Mouse (Mus musculus): ENCODE measurements at regions not wholly inside any gene's neighbourhood (a gene's known extent, or its start where the extent isn't known, plus 50 kb on each side); places are given as distances from the start of the nearest gene placed in this dataset.

- no peaks in the 10 kb centered on the region for H3K36me3 ChIP-seq (replicated peaks; ENCODE audit: control insufficient read depth, insufficient read depth, low read length)
- H3K27ac ChIP-seq (ENCODE audit: low read depth): no peak overlapping the region
- H3K27me3 ChIP-seq (ENCODE audit: control insufficient read depth, insufficient read depth, low read length): no peaks in the 10 kb centered on the region
- no peak overlapping the region for H3K4me2 ChIP-seq (ENCODE audit: low read depth, low read length)
- H3K9ac ChIP-seq (replicated peaks; ENCODE audit: low read depth, low read length): no peak overlapping the region
- ATAC-seq (ENCODE audit: insufficient read depth, low read depth) (no peak), DNase-seq (ENCODE audit: low spot score) (no peak)
- H3K4me1 ChIP-seq (ENCODE audit: control insufficient read depth, insufficient read depth): no peaks in the 10 kb centered on the region
- no peak for TF ChIP-seq EP300 (IDR thresholded peaks at IDR 0.05; ENCODE audit: low read depth)
- no peak for TF ChIP-seq CTCF (IDR thresholded peaks at IDR 0.05; ENCODE audit: low read depth)
- no peak overlapping the region for H3K4me3 ChIP-seq (ENCODE audit: low read depth, low read length)
- WGBS: 59% methylated on average over 7 of the region's 7 CpGs
- H3K9me3 ChIP-seq (replicated peaks; ENCODE audit: control insufficient read depth, low read length): no peaks in the 10 kb centered on the region; the same call in 1 of the 2 replicates
These were observed 71.4 kb downstream of the Emp1 start for GRCm38 (mm10) chr6:135433753-135434152.

- TF ChIP-seq EP300 (IDR thresholded peaks at IDR 0.05; ENCODE audit: low read depth) (no peak), CTCF (IDR thresholded peaks at IDR 0.05; ENCODE audit: low read depth) (no peak)
- Histone ChIP-seq H3K36me3 (replicated peaks; ENCODE audit: control insufficient read depth, insufficient read depth, low read length) (no peaks in the 10 kb centered on the region), H3K4me3 (ENCODE audit: low read depth, low read length) (no peak overlapping the region), H3K9me3 (replicated peaks; ENCODE audit: control insufficient read depth, low read length) (no peaks in the 10 kb centered on the region; the same call in 1 of the 2 replicates), H3K4me2 (ENCODE audit: low read depth, low read length) (no peak overlapping the region), H3K9ac (replicated peaks; ENCODE audit: low read depth, low read length) (no peak overlapping the region), H3K4me1 (ENCODE audit: control insufficient read depth, insufficient read depth) (no peaks in the 10 kb centered on the region), H3K27me3 (ENCODE audit: control insufficient read depth, insufficient read depth, low read length) (no peaks in the 10 kb centered on the region), H3K27ac (ENCODE audit: low read depth) (no peak overlapping the region)
- DNase-seq (ENCODE audit: low spot score): no peak
- ATAC-seq (ENCODE audit: insufficient read depth, low read depth): no peak
- WGBS: 63% methylated on average over 4 of the region's 4 CpGs
These were observed 74.0 kb downstream of the Emp1 start for GRCm38 (mm10) chr6:135436315-135436714.

GRCm38 (mm10) chr6:135438271-135438670 is 75.9 kb downstream of the Emp1 start:
- Histone ChIP-seq H3K4me3 (ENCODE audit: low read depth, low read length) (no peak overlapping the region), H3K4me2 (ENCODE audit: low read depth, low read length) (no peak overlapping the region), H3K27ac (ENCODE audit: low read depth) (no peak overlapping the region), H3K9me3 (replicated peaks; ENCODE audit: control insufficient read depth, low read length) (no peaks in the 10 kb centered on the region; the same call in 1 of the 2 replicates), H3K27me3 (ENCODE audit: control insufficient read depth, insufficient read depth, low read length) (no peaks in the 10 kb centered on the region), H3K4me1 (ENCODE audit: control insufficient read depth, insufficient read depth) (no peaks in the 10 kb centered on the region), H3K9ac (replicated peaks; ENCODE audit: low read depth, low read length) (no peak overlapping the region), H3K36me3 (replicated peaks; ENCODE audit: control insufficient read depth, insufficient read depth, low read length) (no peaks in the 10 kb centered on the region)
- 83% methylated on average over 3 of the region's 3 CpGs for WGBS
- ATAC-seq (ENCODE audit: insufficient read depth, low read depth): no peak
- TF ChIP-seq EP300 (IDR thresholded peaks at IDR 0.05; ENCODE audit: low read depth) (no peak), CTCF (IDR thresholded peaks at IDR 0.05; ENCODE audit: low read depth) (no peak)
- no peak for DNase-seq (ENCODE audit: low spot score)

DNA sequence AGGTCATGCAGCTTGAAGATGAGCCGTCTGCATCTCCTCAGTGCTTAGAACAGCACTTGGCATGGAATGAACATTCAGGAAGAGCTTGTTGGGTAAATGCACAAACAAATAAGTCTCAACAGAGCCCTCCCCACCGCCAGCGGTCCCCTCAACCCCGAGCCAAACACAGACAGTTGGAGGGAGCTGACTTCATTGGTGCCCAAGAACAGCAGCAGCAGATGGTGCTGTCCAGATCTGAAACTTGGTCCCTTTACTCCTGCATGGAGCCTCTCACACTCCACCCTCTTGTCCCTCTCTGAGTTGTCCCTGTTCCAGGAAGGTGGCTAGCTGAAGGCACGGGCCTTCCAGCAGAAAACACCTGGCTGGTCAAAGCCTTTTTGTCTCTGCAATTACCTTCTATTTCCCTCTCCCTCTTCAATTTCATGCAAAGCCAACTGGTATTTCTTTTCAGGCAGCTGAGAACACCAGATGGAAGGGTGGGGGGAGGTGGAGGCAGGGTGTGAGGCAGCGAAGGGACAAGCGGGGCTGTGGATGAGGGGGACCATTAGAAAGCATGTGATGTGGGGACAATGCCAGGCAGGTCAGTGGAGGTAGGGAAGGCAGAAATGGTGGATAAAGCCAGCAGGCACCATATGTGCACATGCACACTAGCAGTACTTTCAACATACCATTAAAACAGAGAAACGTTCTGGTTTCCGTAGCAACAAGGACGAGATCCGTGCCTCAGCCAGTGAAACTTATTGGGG is 79.0 kb downstream of the Emp1 start:
- no peaks in the 10 kb centered on the region; the same call in 1 of the 2 replicates for H3K9me3 ChIP-seq (replicated peaks; ENCODE audit: control insufficient read depth, low read length)
- 81% methylated on average over 11 of the region's 11 CpGs for WGBS
- H3K4me3 ChIP-seq (ENCODE audit: low read depth, low read length): no peak overlapping the region
- 0 out of 2 replicates have a peak, but pooled peaks cover 4% of the 10 kb centered on the region for H3K27me3 ChIP-seq (ENCODE audit: control insufficient read depth, insufficient read depth, low read length)
- no peaks in the 10 kb centered on the region for H3K4me1 ChIP-seq (ENCODE audit: control insufficient read depth, insufficient read depth)
- H3K4me2 ChIP-seq (ENCODE audit: low read depth, low read length): no peak overlapping the region
- ATAC-seq (ENCODE audit: insufficient read depth, low read depth) (no peak), DNase-seq (ENCODE audit: low spot score) (no peak)
- no peak overlapping the region for H3K27ac ChIP-seq (ENCODE audit: low read depth)
- no peak overlapping the region for H3K9ac ChIP-seq (replicated peaks; ENCODE audit: low read depth, low read length)
- H3K36me3 ChIP-seq (replicated peaks; ENCODE audit: control insufficient read depth, insufficient read depth, low read length): no peaks in the 10 kb centered on the region
- TF ChIP-seq CTCF (IDR thresholded peaks at IDR 0.05; ENCODE audit: low read depth) (no peak), EP300 (IDR thresholded peaks at IDR 0.05; ENCODE audit: low read depth) (no peak)

- no peak overlapping the region for H3K4me3 ChIP-seq (ENCODE audit: low read depth, low read length)
- no peaks in the 10 kb centered on the region for H3K9me3 ChIP-seq (replicated peaks; ENCODE audit: control insufficient read depth, low read length)
- H3K36me3 ChIP-seq (replicated peaks; ENCODE audit: control insufficient read depth, insufficient read depth, low read length): no peaks in the 10 kb centered on the region
- no peak overlapping the region for H3K27ac ChIP-seq (ENCODE audit: low read depth)
- peak overlapping the region; percentile 33 for H3K4me2 ChIP-seq (ENCODE audit: low read depth, low read length)
- 4% methylated on average over 11 of the region's 11 CpGs for WGBS
- DNase-seq (ENCODE audit: low spot score): peak; percentile 69
- TF ChIP-seq CTCF (IDR thresholded peaks at IDR 0.05; ENCODE audit: low read depth) (peak; percentile 97), EP300 (IDR thresholded peaks at IDR 0.05; ENCODE audit: low read depth) (no peak)
- H3K4me1 ChIP-seq (ENCODE audit: control insufficient read depth, insufficient read depth): no peaks in the 10 kb centered on the region
- peak; percentile 75 for ATAC-seq (ENCODE audit: insufficient read depth, low read depth)
- H3K27me3 ChIP-seq (ENCODE audit: control insufficient read depth, insufficient read depth, low read length): 0 out of 2 replicates have a peak, but pooled peaks cover 4% of the 10 kb centered on the region
- no peak overlapping the region for H3K9ac ChIP-seq (replicated peaks; ENCODE audit: low read depth, low read length)
These were observed 82.3 kb downstream of the Emp1 start for GRCm38 (mm10) chr6:135444661-135445060.

Data from heart, postnatal 0 days (tissue).